Mouse (Mus musculus): ENCODE measurements around the gene Rhbg. TPM values are rescaled to one million over a fixed set of nuclear protein-coding genes. Genes with fewer than 3 reads are reported as not detected.
"Not testable (repeated sequence)": the region's sequence is repeated elsewhere in the genome, so short reads cannot be mapped to it uniquely, and the experiment has no call there.

The Rhbg gene
- polyA plus RNA-seq, 1 experiment from 2014 or later: 0.21 TPM

GRCm38 (mm10) chr3:88287110-88287509 lies 32.6 kb upstream of the Rhbg start, which contains the start of gene Gm38392:
TSS of gene Gm38392 (minus strand) at chr3:88287210.
- 89% methylated on average over 4 of the region's 4 CpGs for WGBS
- Histone ChIP-seq H3K36me3 (ENCODE audit: control insufficient read depth, insufficient read depth) (peaks cover 4% of the 10 kb centered on the region; the same call in 1 of the 2 replicates), H3K4me1 (ENCODE audit: control insufficient read depth, insufficient read depth, low read length) (no peaks in the 10 kb centered on the region), H3K27me3 (ENCODE audit: control insufficient read depth, insufficient read depth, low read length) (no peaks in the 10 kb centered on the region), H3K4me2 (ENCODE audit: low read depth, low read length) (no peak within 1 kb of the TSS), H3K27ac (ENCODE audit: low read length) (no peak within 1 kb of the TSS), H3K9ac (ENCODE audit: low read length) (no peak within 1 kb of the TSS), H3K4me3 (ENCODE audit: low read length) (no peak within 1 kb of the TSS), H3K9me3 (replicated peaks; ENCODE audit: control insufficient read depth, low read length) (no peaks in the 10 kb centered on the region)
- ATAC-seq (replicated peaks; ENCODE audit: extremely low read depth, insufficient read depth, low FRiP score): no peak

- not testable (repeated sequence) for H3K4me1 ChIP-seq (ENCODE audit: control insufficient read depth, insufficient read depth, low read length); H3K27ac ChIP-seq (ENCODE audit: low read length); H3K4me3 ChIP-seq (ENCODE audit: low read length); H3K36me3 ChIP-seq (ENCODE audit: control insufficient read depth, insufficient read depth); H3K27me3 ChIP-seq (ENCODE audit: control insufficient read depth, insufficient read depth, low read length); ATAC-seq (replicated peaks; ENCODE audit: extremely low read depth, insufficient read depth, low FRiP score); H3K4me2 ChIP-seq (ENCODE audit: low read depth, low read length); H3K9ac ChIP-seq (ENCODE audit: low read length); H3K9me3 ChIP-seq (replicated peaks; ENCODE audit: control insufficient read depth, low read length)
- no CpG with 5 or more reads among the region's 2 CpGs for WGBS
These were observed 31.0 kb upstream of the Rhbg start for GRCm38 (mm10) chr3:88285565-88285895.

- not testable (repeated sequence) for H3K9me3 ChIP-seq (replicated peaks; ENCODE audit: control insufficient read depth, low read length); H3K27me3 ChIP-seq (ENCODE audit: control insufficient read depth, insufficient read depth, low read length); H3K27ac ChIP-seq (ENCODE audit: low read length); H3K9ac ChIP-seq (ENCODE audit: low read length); H3K36me3 ChIP-seq (ENCODE audit: control insufficient read depth, insufficient read depth); ATAC-seq (replicated peaks; ENCODE audit: extremely low read depth, insufficient read depth, low FRiP score); H3K4me2 ChIP-seq (ENCODE audit: low read depth, low read length); H3K4me1 ChIP-seq (ENCODE audit: control insufficient read depth, insufficient read depth, low read length); H3K4me3 ChIP-seq (ENCODE audit: low read length)
- WGBS: 94% methylated on average over 14 of the region's 14 CpGs
These were observed 30.5 kb upstream of the Rhbg start for GRCm38 (mm10) chr3:88284815-88285564.

GRCm38 (mm10) chr3:88281141-88281916 lies 26.8 kb upstream of the Rhbg start:
- not testable (repeated sequence) for H3K9me3 ChIP-seq (replicated peaks; ENCODE audit: control insufficient read depth, low read length)
- 67% methylated on average over 11 of the region's 11 CpGs for WGBS

GRCm38 (mm10) chr3:88280035-88280434 lies 25.5 kb upstream of the Rhbg start:
- no peak for ATAC-seq (replicated peaks; ENCODE audit: extremely low read depth, insufficient read depth, low FRiP score)
- no peaks in the 10 kb centered on the region for H3K9me3 ChIP-seq (replicated peaks; ENCODE audit: control insufficient read depth, low read length)
- WGBS: 77% methylated on average over 2 of the region's 2 CpGs
- no peak overlapping the region for H3K27ac ChIP-seq (ENCODE audit: low read length)
- no peak overlapping the region for H3K4me2 ChIP-seq (ENCODE audit: low read depth, low read length)
- no peaks in the 10 kb centered on the region for H3K36me3 ChIP-seq (ENCODE audit: control insufficient read depth, insufficient read depth)
- no peak overlapping the region for H3K4me3 ChIP-seq (ENCODE audit: low read length)
- H3K9ac ChIP-seq (ENCODE audit: low read length): no peak overlapping the region
- 0 out of 2 replicates have a peak, but pooled peaks cover 2% of the 10 kb centered on the region for H3K27me3 ChIP-seq (ENCODE audit: control insufficient read depth, insufficient read depth, low read length)
- no peaks in the 10 kb centered on the region for H3K4me1 ChIP-seq (ENCODE audit: control insufficient read depth, insufficient read depth, low read length)

More at GRCm38 (mm10) chr3:88281141-88281916, 26.8 kb upstream of the Rhbg start:
- H3K27ac ChIP-seq (ENCODE audit: low read length); H3K9ac ChIP-seq (ENCODE audit: low read length); H3K4me3 ChIP-seq (ENCODE audit: low read length); H3K27me3 ChIP-seq (ENCODE audit: control insufficient read depth, insufficient read depth, low read length); ATAC-seq (replicated peaks; ENCODE audit: extremely low read depth, insufficient read depth, low FRiP score); H3K4me2 ChIP-seq (ENCODE audit: low read depth, low read length); H3K36me3 ChIP-seq (ENCODE audit: control insufficient read depth, insufficient read depth); H3K4me1 ChIP-seq (ENCODE audit: control insufficient read depth, insufficient read depth, low read length): not testable (repeated sequence)

GRCm38 (mm10) chr3:88276529-88277143 lies 22.1 kb upstream of the Rhbg start:
- no peak for ATAC-seq (replicated peaks; ENCODE audit: extremely low read depth, insufficient read depth, low FRiP score)
- Histone ChIP-seq H3K36me3 (ENCODE audit: control insufficient read depth, insufficient read depth) (no peaks in the 10 kb centered on the region), H3K27ac (ENCODE audit: low read length) (no peak overlapping the region), H3K4me3 (ENCODE audit: low read length) (no peak overlapping the region), H3K9me3 (replicated peaks; ENCODE audit: control insufficient read depth, low read length) (no peaks in the 10 kb centered on the region), H3K4me2 (ENCODE audit: low read depth, low read length) (no peak overlapping the region), H3K27me3 (ENCODE audit: control insufficient read depth, insufficient read depth, low read length) (0 out of 2 replicates have a peak, but pooled peaks cover 2% of the 10 kb centered on the region), H3K4me1 (ENCODE audit: control insufficient read depth, insufficient read depth, low read length) (no peaks in the 10 kb centered on the region), H3K9ac (ENCODE audit: low read length) (no peak overlapping the region)
- 35% methylated on average over 7 of the region's 7 CpGs for WGBS

GRCm38 (mm10) chr3:88276121-88276520 lies 21.6 kb upstream of the Rhbg start:
- Histone ChIP-seq H3K4me3 (ENCODE audit: low read length) (no peak overlapping the region), H3K9ac (ENCODE audit: low read length) (no peak overlapping the region), H3K27ac (ENCODE audit: low read length) (no peak overlapping the region), H3K27me3 (ENCODE audit: control insufficient read depth, insufficient read depth, low read length) (0 out of 2 replicates have a peak, but pooled peaks cover 2% of the 10 kb centered on the region), H3K9me3 (replicated peaks; ENCODE audit: control insufficient read depth, low read length) (no peaks in the 10 kb centered on the region), H3K4me1 (ENCODE audit: control insufficient read depth, insufficient read depth, low read length) (no peaks in the 10 kb centered on the region), H3K36me3 (ENCODE audit: control insufficient read depth, insufficient read depth) (no peaks in the 10 kb centered on the region), H3K4me2 (ENCODE audit: low read depth, low read length) (no peak overlapping the region)
- ATAC-seq (replicated peaks; ENCODE audit: extremely low read depth, insufficient read depth, low FRiP score): no peak
- 80% methylated on average over 2 of the region's 2 CpGs for WGBS

- no peak overlapping the region for H3K4me3 ChIP-seq (ENCODE audit: low read length)
- no peak for ATAC-seq (replicated peaks; ENCODE audit: extremely low read depth, insufficient read depth, low FRiP score)
- no peak overlapping the region for H3K4me2 ChIP-seq (ENCODE audit: low read depth, low read length)
- no peaks in the 10 kb centered on the region for H3K4me1 ChIP-seq (ENCODE audit: control insufficient read depth, insufficient read depth, low read length)
- H3K27ac ChIP-seq (ENCODE audit: low read length): no peak overlapping the region
- WGBS: 97% methylated on average over 4 of the region's 4 CpGs
- H3K9me3 ChIP-seq (replicated peaks; ENCODE audit: control insufficient read depth, low read length): no peaks in the 10 kb centered on the region
- no peak overlapping the region for H3K9ac ChIP-seq (ENCODE audit: low read length)
- H3K27me3 ChIP-seq (ENCODE audit: control insufficient read depth, insufficient read depth, low read length): 0 out of 2 replicates have a peak, but pooled peaks cover 2% of the 10 kb centered on the region
- no peaks in the 10 kb centered on the region for H3K36me3 ChIP-seq (ENCODE audit: control insufficient read depth, insufficient read depth)
These were observed 19.5 kb upstream of the Rhbg start for GRCm38 (mm10) chr3:88274002-88274401.

GRCm38 (mm10) chr3:88271859-88272258 lies 17.4 kb upstream of the Rhbg start:
- Histone ChIP-seq H3K4me3 (ENCODE audit: low read length) (no peak overlapping the region), H3K4me2 (ENCODE audit: low read depth, low read length) (no peak overlapping the region), H3K36me3 (ENCODE audit: control insufficient read depth, insufficient read depth) (no peaks in the 10 kb centered on the region), H3K9ac (ENCODE audit: low read length) (no peak overlapping the region), H3K4me1 (ENCODE audit: control insufficient read depth, insufficient read depth, low read length) (no peaks in the 10 kb centered on the region), H3K9me3 (replicated peaks; ENCODE audit: control insufficient read depth, low read length) (no peaks in the 10 kb centered on the region), H3K27ac (ENCODE audit: low read length) (no peak overlapping the region), H3K27me3 (ENCODE audit: control insufficient read depth, insufficient read depth, low read length) (no peaks in the 10 kb centered on the region)
- WGBS: 81% methylated on average over 3 of the region's 3 CpGs
- no peak for ATAC-seq (replicated peaks; ENCODE audit: extremely low read depth, insufficient read depth, low FRiP score)
